Mouse (Mus musculus): ENCODE measurements around the gene Chit1. TPM values are rescaled to one million over a fixed set of nuclear protein-coding genes. Genes with fewer than 3 reads are reported as not detected.

Gene Chit1
- polyA plus RNA-seq, 1 experiment from 2014 or later, result 0.81 TPM

- no peaks in the 10 kb centered on the region; the same call in 1 of the 2 replicates for H3K27me3 ChIP-seq
- H3K4me1 ChIP-seq (replicated peaks), result 0 out of 2 replicates have a peak, but pooled peaks cover 6% of the 10 kb centered on the region
- no peaks in the 10 kb centered on the region for H3K9me3 ChIP-seq
- H3K4me3 ChIP-seq, result no peak overlapping the region
- H3K27ac ChIP-seq (replicated peaks), result no peak overlapping the region
- no peaks in the 10 kb centered on the region for H3K36me3 ChIP-seq
- no peak overlapping the region for H3K4me2 ChIP-seq
- 78% methylated on average over 11 of the region's 11 CpGs for WGBS
- no peak overlapping the region for H3K9ac ChIP-seq
- no peak for ATAC-seq (ENCODE audit: low read depth)
Measured at GRCm38 (mm10) chr1:134105043-134105763, 5.8 kb upstream of the Chit1 start.

DNA sequence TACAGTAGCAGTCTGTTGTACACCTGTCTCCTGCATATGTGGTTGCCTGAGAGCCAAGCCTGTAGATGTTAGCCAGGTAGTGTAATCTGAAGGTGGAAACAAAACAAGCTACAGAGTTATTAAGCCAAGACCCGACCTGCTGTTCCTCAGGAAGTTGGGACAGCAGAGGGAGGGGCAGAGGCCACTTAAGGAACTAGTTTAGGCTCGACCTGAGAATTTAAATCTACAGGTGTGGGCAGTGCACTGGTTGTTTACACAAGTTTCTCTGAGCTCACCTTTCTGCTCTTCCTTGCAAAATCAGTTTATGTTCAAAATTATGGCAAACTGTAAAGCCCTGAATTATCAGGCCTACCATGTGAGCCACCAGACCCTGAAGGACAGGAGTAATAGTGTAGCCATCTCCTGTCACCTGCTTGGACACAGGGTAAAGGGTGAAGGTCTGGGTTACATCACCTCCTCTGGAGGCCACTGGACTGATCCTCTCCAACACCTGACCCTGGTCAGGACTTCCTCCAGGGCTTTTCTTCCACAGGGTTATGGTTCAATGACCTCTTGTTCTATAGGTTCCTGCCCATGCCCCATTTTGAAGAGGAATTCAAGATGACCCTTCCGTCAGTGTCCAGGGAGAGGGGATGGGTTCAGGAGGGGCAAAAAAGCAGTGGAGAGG, 5.1 kb upstream of the Chit1 start:
- no peak overlapping the region for H3K4me2 ChIP-seq
- H3K9me3 ChIP-seq, result no peaks in the 10 kb centered on the region
- ATAC-seq (ENCODE audit: low read depth), result no peak
- H3K36me3 ChIP-seq, result no peaks in the 10 kb centered on the region
- 0 out of 2 replicates have a peak, but pooled peaks cover 5% of the 10 kb centered on the region for H3K4me1 ChIP-seq (replicated peaks)
- WGBS, result 59% methylated on average over 3 of the region's 3 CpGs
- no peaks in the 10 kb centered on the region; the same call in 1 of the 2 replicates for H3K27me3 ChIP-seq
- H3K4me3 ChIP-seq, result no peak overlapping the region
- no peak overlapping the region for H3K9ac ChIP-seq
- no peak overlapping the region for H3K27ac ChIP-seq (replicated peaks)

DNA sequence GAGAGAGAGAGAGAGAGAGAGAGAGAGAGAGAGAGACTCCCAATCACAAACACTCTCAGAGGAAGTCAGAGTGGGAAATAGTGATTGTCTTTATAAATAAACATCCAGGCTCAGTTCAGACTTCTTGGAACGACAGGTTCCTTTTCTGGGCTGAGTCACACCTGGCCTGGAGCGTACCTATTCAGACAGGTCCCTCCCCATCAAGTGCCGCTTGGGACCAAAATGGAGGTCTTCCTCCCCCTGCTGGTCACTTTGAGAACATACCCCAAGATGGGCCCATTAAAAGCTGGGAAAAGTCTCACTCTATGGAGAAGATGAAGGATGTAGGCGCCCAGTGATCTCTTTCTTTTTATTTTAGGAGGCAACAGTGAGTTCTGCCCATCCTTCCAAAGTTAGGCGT, 4.3 kb upstream of the Chit1 start:
- Histone ChIP-seq H3K27me3 (no peaks in the 10 kb centered on the region; the same call in 1 of the 2 replicates), H3K4me2 (no peak overlapping the region), H3K9ac (no peak overlapping the region), H3K4me3 (no peak overlapping the region), H3K36me3 (no peaks in the 10 kb centered on the region), H3K27ac (replicated peaks) (no peak overlapping the region), H3K4me1 (replicated peaks) (0 out of 2 replicates have a peak, but pooled peaks cover 5% of the 10 kb centered on the region), H3K9me3 (no peaks in the 10 kb centered on the region)
- 14% methylated on average over 5 of the region's 5 CpGs for WGBS
- no peak for ATAC-seq (ENCODE audit: low read depth)

DNA sequence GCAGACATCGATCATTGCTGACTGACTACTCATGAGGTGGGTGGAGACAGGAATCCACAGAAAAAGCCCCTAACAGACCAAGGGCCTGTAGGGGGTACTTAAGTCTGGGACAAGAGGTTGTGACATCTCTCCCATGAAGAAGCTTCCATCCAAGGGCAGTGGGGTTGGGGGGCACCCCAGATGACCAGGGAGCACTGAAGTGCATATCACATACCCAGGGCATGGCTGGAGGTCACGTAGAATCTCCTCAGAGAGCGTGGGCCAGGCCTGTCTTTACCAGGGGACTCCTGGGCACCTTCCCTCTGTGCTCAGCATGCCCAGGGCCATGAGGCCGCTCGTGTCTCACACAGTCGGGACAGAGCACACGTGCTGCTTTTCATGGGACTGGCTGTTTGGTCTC, 3.3 kb upstream of the Chit1 start:
- no peaks in the 10 kb centered on the region for H3K36me3 ChIP-seq
- no peak overlapping the region for H3K4me2 ChIP-seq
- no peaks in the 10 kb centered on the region for H3K9me3 ChIP-seq
- 0 out of 2 replicates have a peak, but pooled peaks cover 5% of the 10 kb centered on the region for H3K4me1 ChIP-seq (replicated peaks)
- H3K27me3 ChIP-seq, result no peaks in the 10 kb centered on the region; the same call in 1 of the 2 replicates
- no peak overlapping the region for H3K4me3 ChIP-seq
- 0 out of 2 replicates have a peak overlapping the region, but pooled peaks have one; percentile 34 for H3K9ac ChIP-seq
- no peak overlapping the region for H3K27ac ChIP-seq (replicated peaks)
- no peak for ATAC-seq (ENCODE audit: low read depth)
- 90% methylated on average over 7 of the region's 7 CpGs for WGBS

DNA sequence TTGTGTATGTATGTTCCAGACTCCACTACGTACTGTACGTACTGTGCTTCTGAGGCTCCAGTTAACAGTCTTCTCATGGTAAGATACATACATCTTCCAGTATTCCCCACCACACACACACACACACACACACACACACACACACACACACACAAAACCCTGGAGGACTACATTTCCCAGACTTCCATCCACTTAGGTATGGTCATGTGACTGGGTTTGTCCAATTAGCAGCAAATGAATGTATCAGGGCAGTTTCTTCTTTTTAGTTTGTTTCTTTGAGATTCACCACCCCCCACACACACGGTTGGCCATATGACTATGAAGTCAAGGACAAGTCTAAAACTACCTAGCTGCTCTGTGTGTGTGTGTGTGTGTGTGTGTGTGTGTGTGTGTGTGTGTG, 1.0 kb upstream of the Chit1 start:
- ATAC-seq (ENCODE audit: low read depth), result 0 out of 2 replicates have a peak, but pooled peaks have one; percentile 19
- H3K4me1 ChIP-seq (replicated peaks), result peaks cover under 1% of the 10 kb centered on the region; the same call in 1 of the 2 replicates
- WGBS, result 92% methylated on average over 3 of the region's 3 CpGs
- no peak overlapping the region for H3K4me3 ChIP-seq
- H3K9me3 ChIP-seq, result no peaks in the 10 kb centered on the region
- no peak overlapping the region for H3K4me2 ChIP-seq
- H3K9ac ChIP-seq, result no peak overlapping the region
- no peak overlapping the region for H3K27ac ChIP-seq (replicated peaks)
- H3K27me3 ChIP-seq, result no peaks in the 10 kb centered on the region; the same call in 1 of the 2 replicates
- no peaks in the 10 kb centered on the region for H3K36me3 ChIP-seq

DNA sequence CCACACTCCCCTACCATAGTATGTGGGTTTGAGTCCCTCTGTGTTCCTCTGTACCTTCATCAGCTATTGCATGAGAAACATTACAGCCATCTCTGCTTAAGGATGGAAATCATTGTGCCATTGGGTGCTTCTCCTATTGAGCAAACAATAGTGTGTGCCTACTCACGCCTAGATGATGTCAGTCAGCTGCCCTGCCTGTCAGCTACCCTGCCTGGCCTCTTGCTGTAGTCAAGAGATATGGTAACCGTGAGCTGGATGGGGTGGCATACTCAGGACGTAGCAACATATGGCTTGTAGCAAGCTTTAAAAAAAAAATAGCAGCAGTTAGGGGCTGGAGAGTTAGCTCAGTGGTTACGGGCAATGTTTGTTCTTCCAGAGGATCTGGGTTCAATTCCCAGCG, 593 bp upstream of the Chit1 start:
- Histone ChIP-seq H3K4me3 (no peak overlapping the region), H3K9me3 (no peaks in the 10 kb centered on the region), H3K4me1 (replicated peaks) (peaks cover 5% of the 10 kb centered on the region), H3K4me2 (no peak overlapping the region), H3K9ac (no peak overlapping the region), H3K36me3 (no peaks in the 10 kb centered on the region), H3K27me3 (no peaks in the 10 kb centered on the region; the same call in 1 of the 2 replicates), H3K27ac (replicated peaks) (no peak overlapping the region)
- ATAC-seq (ENCODE audit: low read depth), result no peak
- 93% methylated on average over 5 of the region's 5 CpGs for WGBS

DNA sequence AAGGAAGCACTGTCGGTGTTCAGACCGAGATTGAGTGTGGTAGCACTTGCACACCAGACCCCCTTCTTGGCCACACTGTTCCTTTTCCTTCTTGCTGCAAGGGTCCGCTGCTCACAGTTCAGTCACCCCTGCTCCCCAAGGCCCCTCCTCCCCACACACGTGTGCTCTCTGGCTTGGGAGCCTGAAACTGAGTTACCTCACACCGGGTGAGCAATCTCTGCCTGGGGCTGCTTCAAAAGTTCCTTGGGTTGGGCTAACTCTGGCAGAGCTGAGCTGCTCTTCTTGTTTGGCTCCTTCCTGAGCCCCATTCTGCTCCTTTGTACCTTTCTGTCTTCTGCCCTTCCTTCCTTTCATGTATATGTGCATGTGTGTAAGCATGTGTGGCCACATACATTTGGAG, 2.5 kb downstream of the Chit1 start:
- H3K4me1 ChIP-seq (replicated peaks), result peaks cover 10% of the 10 kb centered on the region
- H3K9ac ChIP-seq, result no peak overlapping the region
- H3K36me3 ChIP-seq, result no peaks in the 10 kb centered on the region
- no peaks in the 10 kb centered on the region for H3K27me3 ChIP-seq
- H3K4me2 ChIP-seq, result no peak overlapping the region
- no peak for ATAC-seq (ENCODE audit: low read depth)
- WGBS, result 73% methylated on average over 5 of the region's 5 CpGs
- H3K9me3 ChIP-seq, result no peaks in the 10 kb centered on the region
- H3K4me3 ChIP-seq, result no peak overlapping the region
- no peak overlapping the region for H3K27ac ChIP-seq (replicated peaks)

DNA sequence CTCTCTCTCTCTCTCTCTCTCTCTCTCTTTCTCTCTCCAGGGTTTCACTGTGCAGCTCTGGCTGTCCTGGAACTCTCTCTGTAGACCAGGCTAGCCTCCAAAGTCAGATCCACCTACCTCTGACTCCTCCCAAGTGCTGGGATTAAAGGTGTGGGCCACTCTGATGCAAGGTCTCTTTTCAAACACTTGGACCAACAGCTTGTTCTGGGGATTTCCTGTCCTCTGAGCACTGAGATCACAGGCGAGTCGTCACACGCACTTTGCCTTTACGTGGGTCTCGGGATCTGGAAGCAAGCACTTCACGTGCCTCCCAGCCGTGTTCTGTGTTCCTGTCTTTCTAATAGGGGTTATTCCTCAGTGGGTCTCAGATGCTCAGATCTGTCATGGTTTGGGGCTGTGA, 3.0 kb downstream of the Chit1 start:
- H3K4me3 ChIP-seq, result no peak overlapping the region
- H3K27me3 ChIP-seq, result no peaks in the 10 kb centered on the region
- no peak overlapping the region for H3K9ac ChIP-seq
- no peaks in the 10 kb centered on the region for H3K9me3 ChIP-seq
- no peak for ATAC-seq (ENCODE audit: low read depth)
- WGBS, result 87% methylated on average over 7 of the region's 7 CpGs
- no peak overlapping the region for H3K4me2 ChIP-seq
- H3K4me1 ChIP-seq (replicated peaks), result peaks cover 10% of the 10 kb centered on the region
- no peaks in the 10 kb centered on the region for H3K36me3 ChIP-seq
- H3K27ac ChIP-seq (replicated peaks), result no peak overlapping the region

- H3K4me3 ChIP-seq, result no peak overlapping the region
- H3K9me3 ChIP-seq, result no peaks in the 10 kb centered on the region
- H3K27ac ChIP-seq (replicated peaks), result no peak overlapping the region
- no peak overlapping the region for H3K4me2 ChIP-seq
- no peaks in the 10 kb centered on the region for H3K27me3 ChIP-seq
- no peaks in the 10 kb centered on the region for H3K36me3 ChIP-seq
- 85% methylated on average over 13 of the region's 13 CpGs for WGBS
- H3K4me1 ChIP-seq (replicated peaks), result peaks cover 10% of the 10 kb centered on the region
- ATAC-seq (ENCODE audit: low read depth), result no peak
- H3K9ac ChIP-seq, result no peak overlapping the region
Measured at GRCm38 (mm10) chr1:134114730-134115129, 3.7 kb downstream of the Chit1 start.

GRCm38 (mm10) chr1:134115424-134115823, 4.4 kb downstream of the Chit1 start:
- H3K4me1 ChIP-seq (replicated peaks), result peaks cover 10% of the 10 kb centered on the region
- no peak overlapping the region for H3K4me2 ChIP-seq
- H3K4me3 ChIP-seq, result no peak overlapping the region
- no peaks in the 10 kb centered on the region for H3K27me3 ChIP-seq
- no peak for ATAC-seq (ENCODE audit: low read depth)
- no peaks in the 10 kb centered on the region for H3K36me3 ChIP-seq
- no peak overlapping the region for H3K27ac ChIP-seq (replicated peaks)
- H3K9ac ChIP-seq, result peak overlapping the region; percentile 31; the same call in 1 of the 2 replicates
- WGBS, result 62% methylated on average over 8 of the region's 8 CpGs
- no peaks in the 10 kb centered on the region for H3K9me3 ChIP-seq

GRCm38 (mm10) chr1:134117110-134117509, 6.1 kb downstream of the Chit1 start:
- H3K4me3 ChIP-seq, result no peak overlapping the region
- H3K9ac ChIP-seq, result no peak overlapping the region
- WGBS, result 78% methylated on average over 5 of the region's 5 CpGs
- no peaks in the 10 kb centered on the region for H3K27me3 ChIP-seq
- no peak for ATAC-seq (ENCODE audit: low read depth)
- no peaks in the 10 kb centered on the region for H3K9me3 ChIP-seq
- no peak overlapping the region for H3K27ac ChIP-seq (replicated peaks)
- H3K36me3 ChIP-seq, result no peaks in the 10 kb centered on the region
- no peak overlapping the region for H3K4me2 ChIP-seq
- peaks cover 10% of the 10 kb centered on the region for H3K4me1 ChIP-seq (replicated peaks)

GRCm38 (mm10) chr1:134120179-134120578, 9.1 kb downstream of the Chit1 start:
- Histone ChIP-seq H3K4me1 (replicated peaks) (peaks cover 8% of the 10 kb centered on the region), H3K4me3 (no peak overlapping the region), H3K27me3 (no peaks in the 10 kb centered on the region), H3K27ac (replicated peaks) (no peak overlapping the region), H3K36me3 (no peaks in the 10 kb centered on the region), H3K9ac (no peak overlapping the region), H3K4me2 (peak overlapping the region; percentile 35), H3K9me3 (no peaks in the 10 kb centered on the region)
- 3% methylated on average over 5 of the region's 5 CpGs for WGBS
- ATAC-seq (ENCODE audit: low read depth), result peak; percentile 89; the same call in 1 of the 2 replicates

All from neural tube, embryonic 13.5 days (tissue).